Mouse (Mus musculus) left cerebral cortex, postnatal 10 days (tissue): Measurements from ENCODE around the gene Syngr3. TPM values are rescaled to one million over a fixed set of nuclear protein-coding genes. Genes with fewer than 3 reads are reported as not detected.
A peak's percentile ranks its signal among the peaks of the same experiment; 100 is the strongest.

Source experiments
- DNase-seq, 2 experiments: peaks; one replicate each; pipeline ENCODE4 v3.0.0; 2021 to 2022; ENCODE audit warnings: low spot score in 2 of 2, mixed read lengths in 1 of 2; ENCODE audit errors: extremely low spot score in 1 of 2
- intact Hi-C: fragments of 180-260 bp; cut with DNase I; formaldehyde crosslinking; loops from one replicate; pipeline ENCODE4 v1.15.1; 2025
- total RNA-seq, 2 experiments: library from RNA; stranded (reverse); gene quantifications; 2 replicates each; pipeline ENCODE4 v1.2.3; 2021

Gene Syngr3
- total RNA-seq, 2 experiments from 2014 or later: 248 to 254 TPM

- DNase-seq: peak in 1 of 2 experiments; percentile 86
- intact Hi-C loops: no loop called here
These were observed 35.6 kb downstream of the Syngr3 start for GRCm38 (mm10) chr17:24653967-24654710.

DNA sequence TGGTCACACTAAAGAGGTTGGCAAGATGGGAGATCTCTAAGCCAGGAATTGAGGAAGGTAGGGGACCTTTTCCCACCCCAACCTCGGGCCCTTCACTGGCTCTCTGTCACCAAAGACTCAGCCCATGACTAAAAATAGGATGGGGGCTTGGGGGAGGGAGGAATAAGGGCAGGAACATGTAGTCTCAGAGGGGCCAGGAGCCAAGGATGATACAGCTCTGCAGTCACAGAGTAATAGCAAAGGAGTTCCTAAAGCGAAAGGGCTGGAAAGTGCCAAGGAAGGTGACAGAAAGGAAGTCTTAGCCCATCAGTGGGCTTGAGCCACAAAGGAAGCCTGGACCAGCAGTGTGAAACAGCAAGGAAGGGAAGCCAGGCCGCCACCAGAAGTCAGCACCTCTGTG lies 37.9 kb downstream of the Syngr3 start:
- DNase-seq: no peak
- intact Hi-C loops: no loop called here

DNA sequence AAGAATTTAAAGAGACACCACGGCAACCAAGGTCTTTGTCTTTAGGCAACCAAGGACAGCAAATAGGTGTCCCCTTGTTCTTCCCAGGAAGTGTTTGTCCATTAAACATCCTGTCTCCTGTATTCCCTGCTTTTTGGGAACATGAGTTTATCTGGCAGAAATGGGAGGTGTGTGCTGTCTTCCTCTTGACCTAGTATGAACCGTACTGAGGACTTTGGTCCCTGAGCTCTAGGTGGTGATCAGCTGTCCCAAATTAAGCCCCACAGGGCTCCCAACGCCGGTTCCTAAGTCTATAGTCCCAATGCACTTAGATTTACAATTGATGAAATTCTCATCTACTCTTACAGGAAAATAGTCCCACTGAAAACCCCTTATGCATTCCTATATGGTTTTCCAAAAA lies 39.0 kb downstream of the Syngr3 start:
- DNase-seq: no peak
- intact Hi-C loops: no loop called here

GRCm38 (mm10) chr17:24650070-24650616 lies 39.6 kb downstream of the Syngr3 start, which contains the start of gene Slc9a3r2:
Slc9a3r2 (minus strand) TSS chr17:24650327.
- DNase-seq: peak in 1 of 2 experiments; percentile 82
- intact Hi-C loops: no loop called here

- peak in 1 of 2 experiments; percentile 78 for DNase-seq
- intact Hi-C loops: no loop called here
These were observed 40.1 kb downstream of the Syngr3 start for GRCm38 (mm10) chr17:24649581-24650069.

GRCm38 (mm10) chr17:24648731-24649377 lies 40.9 kb downstream of the Syngr3 start:
- no peak for DNase-seq
- intact Hi-C loops: no loop called here

- intact Hi-C loops: no loop called here
- no peak for DNase-seq
These were observed 42.3 kb downstream of the Syngr3 start for GRCm38 (mm10) chr17:24647493-24647892.

DNA sequence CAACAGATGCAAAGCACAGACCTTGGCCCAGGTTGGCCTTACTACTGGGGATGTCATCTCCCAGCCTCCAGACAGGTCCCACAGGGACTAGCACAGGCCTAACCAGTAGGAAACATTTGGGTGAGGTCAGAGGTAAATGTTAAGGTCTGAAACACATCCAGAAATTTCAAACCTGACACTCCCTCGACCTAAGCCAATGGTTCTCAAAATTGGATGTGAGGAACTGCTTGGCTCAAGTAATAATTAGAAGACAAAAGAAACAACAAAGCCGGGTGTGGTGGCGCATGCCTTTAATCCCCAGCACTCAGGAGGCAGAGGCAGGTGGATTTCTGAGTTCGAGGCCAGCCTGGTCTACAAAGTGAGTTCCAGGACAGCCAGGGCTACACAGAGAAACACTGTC lies 43.4 kb downstream of the Syngr3 start:
- intact Hi-C loops: no loop called here
- DNase-seq: no peak

DNA sequence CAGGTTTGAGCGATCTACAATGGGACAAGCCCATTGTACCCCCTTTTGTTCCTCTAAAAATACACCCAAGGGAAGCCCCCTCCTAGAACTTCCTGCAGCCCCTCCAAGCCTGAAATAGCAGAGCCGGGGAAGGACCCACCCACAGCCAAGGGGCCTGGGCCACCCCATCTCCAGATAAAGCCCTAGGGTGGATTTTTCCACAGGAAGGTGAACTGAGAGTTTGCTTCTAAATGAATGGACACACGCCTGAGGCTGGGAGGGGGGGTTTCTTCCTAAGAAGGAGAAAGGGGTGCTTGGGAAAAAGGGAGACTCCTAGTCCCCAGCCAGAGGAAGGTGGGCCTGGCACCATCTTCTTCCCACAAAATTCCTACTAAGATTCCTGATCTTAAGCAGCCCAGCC lies 43.8 kb downstream of the Syngr3 start:
- no peak for DNase-seq
- intact Hi-C loops: no loop called here

DNA sequence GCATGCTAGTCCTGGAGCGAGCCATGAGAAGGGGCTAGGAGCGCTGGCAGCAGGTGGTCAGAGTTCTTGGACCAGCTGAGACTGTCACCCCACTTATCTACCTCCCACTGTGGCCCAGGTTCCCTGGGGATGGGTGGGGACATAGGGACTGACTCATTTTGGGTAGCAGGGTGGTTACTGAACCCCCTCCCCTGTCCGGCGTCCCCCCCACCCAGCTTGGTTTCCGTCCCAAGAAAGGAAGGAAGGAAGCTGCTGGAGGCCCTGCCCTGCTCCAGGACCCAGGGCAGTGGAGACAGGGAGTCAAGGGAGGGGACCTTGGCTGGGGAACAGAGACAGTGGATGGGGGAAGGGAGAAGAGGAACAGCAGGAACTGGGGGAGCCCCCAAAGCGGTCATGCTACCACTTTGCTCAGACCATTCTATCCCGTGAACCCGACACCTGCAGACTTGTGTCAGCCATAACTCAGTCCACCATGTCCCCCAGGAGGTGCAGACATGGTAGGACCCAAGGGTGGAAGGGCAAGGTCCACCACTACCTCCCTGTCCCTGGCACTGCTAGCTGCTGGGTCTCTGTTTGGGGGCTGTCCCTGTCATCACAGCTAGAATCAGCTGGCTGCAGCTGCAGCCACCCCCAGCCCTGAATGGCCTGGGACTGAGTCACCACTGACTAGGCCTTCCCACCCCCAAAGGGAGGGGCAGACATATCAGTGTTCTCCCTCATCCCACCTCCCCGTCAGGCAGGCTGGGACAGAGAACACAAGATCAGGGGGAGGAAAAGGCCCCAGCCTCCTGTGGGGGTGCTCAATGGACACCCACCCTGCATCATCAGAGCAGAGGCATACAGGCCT lies 44.7 kb downstream of the Syngr3 start:
- intact Hi-C loops: no loop called here
- peak in 1 of 2 experiments; percentile 73 for DNase-seq

DNA sequence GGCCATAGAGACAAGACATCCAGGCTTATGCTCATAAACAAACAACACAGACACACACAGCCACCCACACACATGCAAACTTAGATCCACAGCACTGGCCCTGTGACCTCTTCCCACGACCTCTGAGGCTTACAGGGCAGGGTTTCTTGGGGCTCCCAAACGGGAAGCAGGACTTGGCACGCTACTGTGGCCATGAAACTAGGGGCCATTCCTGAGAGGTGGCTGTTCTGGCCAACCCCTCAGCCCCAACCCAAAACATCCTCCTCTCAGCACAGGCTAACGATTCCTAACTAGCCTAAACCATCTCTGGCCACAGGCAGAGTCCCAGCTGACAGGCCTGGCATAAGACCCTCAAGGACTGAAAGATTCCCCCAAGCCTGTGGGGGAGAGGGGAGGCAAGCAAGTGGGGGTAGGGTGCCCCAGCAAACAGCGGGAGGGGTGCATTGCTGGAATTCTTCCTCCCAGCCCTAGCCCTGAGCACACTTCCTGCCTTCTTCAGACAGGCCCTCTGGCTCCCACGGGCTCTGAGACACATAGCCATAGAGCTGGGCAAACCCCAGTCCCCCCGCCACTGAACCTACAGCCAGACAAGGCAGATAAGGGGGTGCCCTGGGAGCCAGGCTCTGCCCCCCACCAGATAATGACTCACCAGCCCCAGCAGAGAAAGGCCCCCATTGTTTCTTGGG lies 45.6 kb downstream of the Syngr3 start:
- intact Hi-C loops: no loop called here
- DNase-seq: peak in 1 of 2 experiments; percentile 69

- DNase-seq: no peak
- intact Hi-C loops: no loop called here
These were observed 46.9 kb downstream of the Syngr3 start for GRCm38 (mm10) chr17:24642791-24643343.

DNA sequence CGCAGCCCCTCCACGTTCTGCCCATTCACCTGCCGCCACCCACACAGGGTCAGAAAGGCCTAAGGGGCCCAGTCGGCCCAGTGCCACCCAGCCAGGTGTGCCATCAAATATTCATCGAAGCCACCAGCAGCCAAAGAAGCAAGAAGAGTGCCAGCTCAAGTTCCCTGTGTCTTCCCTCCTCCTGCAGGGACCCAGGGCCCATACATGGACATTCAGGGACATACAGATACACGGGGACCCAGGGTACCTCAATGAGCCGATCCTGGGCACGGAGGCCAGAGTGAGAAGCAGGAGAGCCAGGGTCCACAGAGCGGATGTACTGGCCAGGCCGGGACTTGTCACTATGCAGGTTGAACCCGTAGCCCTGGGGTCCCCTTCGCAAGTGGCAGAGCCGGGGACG lies 47.8 kb downstream of the Syngr3 start:
- intact Hi-C loops: no loop called here
- DNase-seq: no peak

GRCm38 (mm10) chr17:24640581-24640980 lies 49.2 kb downstream of the Syngr3 start:
- intact Hi-C loops: no loop called here

DNA sequence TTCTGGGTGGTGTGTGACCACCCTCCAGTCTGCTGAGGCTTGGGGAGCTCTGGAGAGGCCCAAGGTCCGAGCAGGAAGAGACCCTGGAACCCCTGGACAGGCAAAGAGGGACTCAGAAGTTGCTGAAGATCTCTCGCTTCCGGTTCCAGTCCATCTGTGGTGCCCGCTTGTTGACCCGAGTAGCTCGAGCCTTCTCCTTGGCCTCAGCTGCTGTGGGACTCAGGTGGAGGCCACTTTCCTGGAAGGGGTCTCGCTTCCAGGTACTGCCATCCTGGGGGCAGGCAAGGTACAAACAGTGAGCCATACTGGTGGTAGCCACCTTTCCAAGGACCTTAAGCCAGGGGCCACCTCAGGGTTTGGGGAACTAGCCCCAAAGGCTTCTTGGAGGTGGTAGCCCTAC lies 49.6 kb downstream of the Syngr3 start:
- intact Hi-C loops: no loop called here
- DNase-seq: no peak

More at GRCm38 (mm10) chr17:24640581-24640980, 49.2 kb downstream of the Syngr3 start:
- no peak for DNase-seq

GRCm38 (mm10) chr17:24639571-24639988 lies 50.2 kb downstream of the Syngr3 start:
- DNase-seq: no peak
- intact Hi-C loops: no loop called here

GRCm38 (mm10) chr17:24638840-24639239 lies 50.9 kb downstream of the Syngr3 start:
- DNase-seq: peak in 1 of 2 experiments; percentile 56
- intact Hi-C loops: no loop called here

DNA sequence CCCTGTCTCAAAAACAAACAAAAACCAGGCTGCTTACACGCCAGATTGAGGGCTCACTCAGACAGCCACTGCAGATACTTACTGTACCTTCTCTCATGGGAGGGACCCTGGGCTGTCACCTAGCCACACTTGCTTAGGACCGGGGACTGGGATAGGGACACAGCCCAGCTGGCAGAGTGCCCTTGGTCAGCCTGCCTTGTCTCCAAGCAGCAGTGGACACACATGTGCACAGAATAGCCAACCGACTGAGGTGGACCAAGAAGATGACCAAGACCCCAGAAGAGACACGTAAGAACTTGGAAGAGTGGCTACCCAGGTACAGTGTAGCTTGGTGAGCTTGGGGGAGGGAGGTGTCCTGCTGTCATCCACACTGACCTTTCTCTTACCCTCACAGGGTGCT lies 51.5 kb downstream of the Syngr3 start:
- no peak for DNase-seq
- intact Hi-C loops: no loop called here
